Mouse (Mus musculus) activated CD4-positive, CD25-positive, alpha-beta regulatory T cell, adult 4 months (primary cell): ENCODE results near the gene Scamp4. TPM values are rescaled to one million over a fixed set of nuclear protein-coding genes. Genes with fewer than 3 reads are reported as not detected.
A peak's percentile ranks its signal among the peaks of the same experiment; 100 is the strongest.
"Not testable (repeated sequence)": the region's sequence is repeated elsewhere in the genome, so short reads cannot be mapped to it uniquely, and the experiment has no call there.

ENCODE experiments used
- ATAC-seq: one replicate; pipeline ENCODE4 v1.8.0; 2017
- polyA plus RNA-seq, 2 experiments: library from polyadenylated mRNA; unstranded; fragments of 100-300 nt; shearing (Covaris generic); gene quantifications; one replicate each; pipeline ENCODE4 v1.2.1; 2017

Gene Scamp4
- polyA plus RNA-seq, 2 experiments from 2014 or later: 104 to 107 TPM

- ATAC-seq: peak; percentile 40
Measured at GRCm38 (mm10) chr10:80578911-80579310, 23.8 kb upstream of the Scamp4 start.

- no peak for ATAC-seq
Measured at GRCm38 (mm10) chr10:80583047-80583446, 19.6 kb upstream of the Scamp4 start.

- no peak for ATAC-seq
Measured at GRCm38 (mm10) chr10:80584045-80584488, 18.6 kb upstream of the Scamp4 start.

- no peak for ATAC-seq
Measured at GRCm38 (mm10) chr10:80584642-80585552, 17.8 kb upstream of the Scamp4 start.

GRCm38 (mm10) chr10:80585581-80585980 is 17.1 kb upstream of the Scamp4 start:
- ATAC-seq: no peak

- no peak for ATAC-seq
Measured at GRCm38 (mm10) chr10:80586407-80587304, 16.0 kb upstream of the Scamp4 start.

- ATAC-seq: no peak
Measured at GRCm38 (mm10) chr10:80587305-80587657, 15.4 kb upstream of the Scamp4 start.

GRCm38 (mm10) chr10:80589127-80589878 is 13.4 kb upstream of the Scamp4 start:
- ATAC-seq: peak; percentile 7

GRCm38 (mm10) chr10:80589879-80590854 is 12.5 kb upstream of the Scamp4 start, which contains the start of gene Abhd17a:
Gene Abhd17a (minus strand): TSS chr10:80590341.
- peak; percentile 95 for ATAC-seq

- ATAC-seq: no peak
Measured at GRCm38 (mm10) chr10:80596318-80596717, 6.4 kb upstream of the Scamp4 start.

- ATAC-seq: no peak
Measured at GRCm38 (mm10) chr10:80603364-80603763, 692 bp downstream of the Scamp4 start.

GRCm38 (mm10) chr10:80604001-80604509 is 1.4 kb downstream of the Scamp4 start:
- ATAC-seq: no peak

- no peak for ATAC-seq
Measured at GRCm38 (mm10) chr10:80604988-80605387, 2.3 kb downstream of the Scamp4 start.

GRCm38 (mm10) chr10:80605721-80606120 is 3.0 kb downstream of the Scamp4 start, which contains the start of gene Gm49322:
Gene Gm49322 (plus strand): TSS chr10:80606021.
- ATAC-seq: not testable (repeated sequence)

GRCm38 (mm10) chr10:80606306-80606705 is 3.6 kb downstream of the Scamp4 start:
- ATAC-seq: peak; percentile 52

GRCm38 (mm10) chr10:80606737-80607350 is 4.2 kb downstream of the Scamp4 start:
- no peak for ATAC-seq

- ATAC-seq: no peak
Measured at GRCm38 (mm10) chr10:80608435-80608834, 5.8 kb downstream of the Scamp4 start.

GRCm38 (mm10) chr10:80609269-80609924 is 6.7 kb downstream of the Scamp4 start:
- ATAC-seq: no peak

GRCm38 (mm10) chr10:80610116-80610785 is 7.6 kb downstream of the Scamp4 start:
- peak; percentile 31 for ATAC-seq
